Comparison of ENCODE assay signal across 19 mouse cellular contexts in genomic region chr15:103523156-103523555, GRCm38 (mm10). TPM values are rescaled to one million over a fixed set of nuclear protein-coding genes. Genes with fewer than 3 reads are reported as not detected.
DNase-seq lines count a peak whose midpoint lies in the region; ATAC-seq and TF ChIP-seq lines count a peak whose summit lies in the region.
"Had no signal": no experiment of that assay in that cellular context is flagged by ENCODE, and none has a peak within 500 bp of the region (broad histone marks: within the 10 kb centered on the region; RNA-seq: fewer than 3 reads in every experiment).

No protein-coding gene starts in this region.

- TF ChIP-seq CTCF in midbrain, postnatal 0 days (IDR thresholded peaks at IDR 0.05) = no peak

- H3K27me3 ChIP-seq in hindbrain, embryonic 16.5 days (replicated peaks; ENCODE audit: control insufficient read depth, insufficient read depth, low read length) = no peaks in the 10 kb centered on the region
- H3K27me3 ChIP-seq in midbrain, postnatal 0 days (ENCODE audit: insufficient read depth, low read length) = no peaks in the 10 kb centered on the region
- 0 out of 2 replicates have a peak, but pooled peaks cover 4% of the 10 kb centered on the region for H3K27me3 ChIP-seq in heart, embryonic 12.5 days (replicated peaks)

- H3K4me2 ChIP-seq in hindbrain, embryonic 16.5 days (ENCODE audit: low read length) = no peak overlapping the region
- no peak overlapping the region for H3K4me2 ChIP-seq in midbrain, postnatal 0 days (ENCODE audit: low read depth, low read length, poor library complexity, severe bottlenecking)
- H3K4me2 ChIP-seq in heart, embryonic 12.5 days = no peak overlapping the region

- ATAC-seq in hindbrain, embryonic 16.5 days = no peak
- peak; percentile 27 for ATAC-seq in midbrain, postnatal 0 days (ENCODE audit: low FRiP score)
- ATAC-seq in heart, embryonic 12.5 days (ENCODE audit: insufficient number of reproducible peaks, low FRiP score) = no peak

- peaks cover 33% of the 10 kb centered on the region for H3K4me1 ChIP-seq in hindbrain, embryonic 16.5 days (ENCODE audit: control insufficient read depth, insufficient read depth, low read depth, low read length)
- H3K4me1 ChIP-seq in midbrain, postnatal 0 days (ENCODE audit: insufficient read depth, low read length) = peaks cover 13% of the 10 kb centered on the region
- peaks cover 12% of the 10 kb centered on the region for H3K4me1 ChIP-seq in heart, embryonic 12.5 days (replicated peaks)

- no peak overlapping the region for H3K4me3 ChIP-seq in hindbrain, embryonic 16.5 days (ENCODE audit: low read length)
- H3K4me3 ChIP-seq in midbrain, postnatal 0 days (ENCODE audit: low read depth, low read length) = no peak overlapping the region
- no peak overlapping the region for H3K4me3 ChIP-seq in heart, embryonic 12.5 days
- H3K4me3 ChIP-seq: erythroblast, embryonic 14.5 days had no signal

- H3K36me3 ChIP-seq in hindbrain, embryonic 16.5 days (ENCODE audit: control insufficient read depth, insufficient read depth, low read length) = peaks cover 21% of the 10 kb centered on the region
- peaks cover 32% of the 10 kb centered on the region for H3K36me3 ChIP-seq in midbrain, postnatal 0 days (ENCODE audit: insufficient read depth, low read length)
- 0 out of 2 replicates have a peak, but pooled peaks cover 4% of the 10 kb centered on the region for H3K36me3 ChIP-seq in heart, embryonic 12.5 days

- 23% methylated on average over 3 of the region's 3 CpGs for WGBS in hindbrain, embryonic 16.5 days
- 36% methylated on average over 3 of the region's 3 CpGs for WGBS in midbrain, postnatal 0 days
- 63% methylated on average over 3 of the region's 3 CpGs for WGBS in heart, embryonic 12.5 days

- H3K27ac ChIP-seq in hindbrain, embryonic 16.5 days (ENCODE audit: low read depth, low read length) = 0 out of 2 replicates have a peak overlapping the region, but pooled peaks have one; percentile 49
- 0 out of 2 replicates have a peak overlapping the region, but pooled peaks have one; percentile 26 for H3K27ac ChIP-seq in midbrain, postnatal 0 days (ENCODE audit: low read depth, low read length)
- H3K27ac ChIP-seq in heart, embryonic 12.5 days (ENCODE audit: poor library complexity, severe bottlenecking) = no peak overlapping the region
- H3K27ac ChIP-seq: stomach, postnatal 0 days had no signal

- H3K9me3 ChIP-seq in hindbrain, embryonic 16.5 days (ENCODE audit: control insufficient read depth, low read length) = no peaks in the 10 kb centered on the region
- no peaks in the 10 kb centered on the region for H3K9me3 ChIP-seq in midbrain, postnatal 0 days (ENCODE audit: low read length)
- no peaks in the 10 kb centered on the region for H3K9me3 ChIP-seq in heart, embryonic 12.5 days (replicated peaks)

- DNase-seq in embryo, embryonic 10 days (ENCODE audit: low spot score) = peak; percentile 34
- no peak for DNase-seq in embryo, embryonic 9.5 days (ENCODE audit: extremely low spot score)
- peak; percentile 41 for DNase-seq in embryo, embryonic 10.5 days (ENCODE audit: low spot score)
- DNase-seq in midbrain, postnatal 0 days (ENCODE audit: low spot score) = peak; percentile 42
- no peak for DNase-seq in spleen, postnatal 10 days (ENCODE audit: low spot score in 2 of 2)
- DNase-seq in lung, postnatal 25 days (ENCODE audit: low spot score) = no peak
- DNase-seq: adrenal gland, postnatal 25 days; gastrocnemius, postnatal 14 days; lung, adult 2 months; right cerebral cortex, postnatal 25 days had no signal

- H3K9ac ChIP-seq in hindbrain, embryonic 16.5 days (ENCODE audit: low read depth, low read length) = 0 out of 2 replicates have a peak overlapping the region, but pooled peaks have one; percentile 1
- no peak overlapping the region for H3K9ac ChIP-seq in midbrain, postnatal 0 days (replicated peaks; ENCODE audit: low read length, poor library complexity, severe bottlenecking)
- no peak overlapping the region for H3K9ac ChIP-seq in heart, embryonic 12.5 days

RNA-seq across cellular contexts. Expression of gene Ppp1r1a, which starts 14.6 kb away (rescaled TPM):
- 143 and 161 TPM in 2 replicates for polyA plus RNA-seq in hindbrain, embryonic 16.5 days (2015; fragmentation: Nextera tagmentation; extraction: Ambion mirVana)
- total RNA-seq in midbrain, postnatal 0 days (2014; rRNA removed) = 111 and 156 TPM in 2 replicates
- 230 TPM in 2 replicates for polyA plus RNA-seq in midbrain, postnatal 0 days (2015; fragmentation: Nextera tagmentation; extraction: Ambion mirVana)
- 78.4 and 83.0 TPM in 2 replicates for polyA plus RNA-seq in heart, embryonic 12.5 days (2016; fragmentation: Nextera tagmentation; extraction: Ambion mirVana)
- total RNA-seq: megakaryocyte-erythroid progenitor cell, adult 5-6 weeks had no signal
- polyA plus RNA-seq: erythroblast, embryonic 14.5 days had no signal

RNA-seq across cellular contexts. Expression of gene Pde1b, which starts 20.3 kb away (rescaled TPM):
- 89.3 and 91.0 TPM in 2 replicates for polyA plus RNA-seq in hindbrain, embryonic 16.5 days (2015; fragmentation: Nextera tagmentation; extraction: Ambion mirVana)
- total RNA-seq in midbrain, postnatal 0 days (2014; rRNA removed) = 112 TPM in 2 replicates
- polyA plus RNA-seq in midbrain, postnatal 0 days (2015; fragmentation: Nextera tagmentation; extraction: Ambion mirVana) = 69.3 and 74.6 TPM in 2 replicates
- polyA plus RNA-seq in heart, embryonic 12.5 days (2016; fragmentation: Nextera tagmentation; extraction: Ambion mirVana) = 3.7 and 4.0 TPM in 2 replicates

RNA-seq across cellular contexts. Expression of gene Glycam1, which starts 41.7 kb away (rescaled TPM):
- polyA plus RNA-seq in hindbrain, embryonic 16.5 days (2015; fragmentation: Nextera tagmentation; extraction: Ambion mirVana) = not detected in 2 replicates
- total RNA-seq in midbrain, postnatal 0 days (2014; rRNA removed) = not detected in 2 replicates
- polyA plus RNA-seq in midbrain, postnatal 0 days (2015; fragmentation: Nextera tagmentation; extraction: Ambion mirVana) = not detected in 2 replicates
- not detected in 2 replicates for polyA plus RNA-seq in heart, embryonic 12.5 days (2016; fragmentation: Nextera tagmentation; extraction: Ambion mirVana)
- total RNA-seq: adrenal gland, postnatal 25 days; gastrocnemius, postnatal 14 days; megakaryocyte-erythroid progenitor cell, adult 5-6 weeks had no signal
- polyA plus RNA-seq: erythroblast, embryonic 14.5 days; heart, embryonic 14.5 days; intestine, embryonic 14.5 days; limb, embryonic 14.5 days; lung, adult 2 months; urinary bladder, adult 2 months had no signal

Comparison
In these comparisons a context has a peak if more than half of its experiments do, and no peak if none do; other contexts are left out.
1. DNase-seq: peak in embryo, embryonic 10 days (single experiment), embryo, embryonic 10.5 days (single experiment) and midbrain, postnatal 0 days (single experiment); none in embryo, embryonic 9.5 days (single experiment), spleen, postnatal 10 days (0 of 2) and lung, postnatal 25 days (single experiment).
2. RNA of gene Pde1b, which starts 20.3 kb away (polyA plus RNA-seq): 89.3 to 91.0 TPM in hindbrain, embryonic 16.5 days and 69.3 to 74.6 TPM in midbrain, postnatal 0 days; 3.7 to 4.0 TPM in heart, embryonic 12.5 days; every median in the first group is over 10 times any median in the second.